Mouse (Mus musculus): ENCODE measurements around the gene G3bp2.
A peak's percentile ranks its signal among the peaks of the same experiment; 100 is the strongest.

The G3bp2 gene

DNA sequence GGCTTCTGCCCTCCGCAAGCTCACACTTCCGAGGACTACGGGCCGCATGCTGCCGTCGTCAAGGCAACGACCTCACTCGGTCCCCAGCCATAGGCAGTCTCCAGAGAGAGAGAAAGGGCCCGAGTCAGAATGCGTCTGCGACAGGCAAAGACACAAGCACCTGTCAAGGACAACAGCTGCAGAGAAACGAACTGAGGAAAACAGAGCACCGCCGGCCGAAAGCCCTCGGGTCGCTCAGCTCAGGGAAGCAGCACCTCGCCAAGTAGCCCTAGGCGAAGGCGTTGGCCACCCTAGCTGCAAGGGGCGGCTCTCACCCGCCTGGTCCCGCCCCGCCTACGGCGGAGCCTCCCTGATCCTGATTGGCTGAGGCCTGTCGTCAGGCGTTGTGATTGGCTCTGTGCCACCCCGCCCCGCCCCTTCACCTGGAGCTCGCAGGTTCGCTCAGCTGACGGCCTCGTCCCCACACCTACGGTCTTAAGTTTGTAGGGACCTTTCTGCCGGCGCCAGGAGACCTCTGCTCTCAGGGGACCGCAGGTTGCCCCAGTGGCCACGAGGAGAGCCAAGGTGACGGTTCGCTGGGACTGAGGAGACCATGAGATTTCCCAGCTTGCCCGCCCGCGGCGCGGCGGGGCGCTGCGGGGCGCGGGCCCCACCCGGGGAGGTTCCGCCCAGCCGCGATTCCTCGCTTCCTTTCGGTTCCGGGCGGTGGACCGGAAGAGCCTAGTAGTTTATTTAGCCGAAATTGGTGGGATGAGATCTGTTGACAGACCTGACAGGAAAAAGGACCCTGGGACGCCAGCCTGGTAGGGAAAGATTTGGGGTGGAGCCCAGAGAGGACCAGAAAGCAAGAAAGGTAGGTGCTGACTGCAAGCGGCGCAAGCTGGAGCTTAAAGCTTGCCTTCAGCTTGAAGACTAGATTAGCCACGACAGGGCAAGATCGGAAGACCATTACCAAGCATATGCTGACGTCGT is 40.9 kb downstream of the G3bp2 start:
- peak; percentile 44 for DNase-seq (ENCODE audit: extremely low spot score, low read depth, low spot score)

DNA sequence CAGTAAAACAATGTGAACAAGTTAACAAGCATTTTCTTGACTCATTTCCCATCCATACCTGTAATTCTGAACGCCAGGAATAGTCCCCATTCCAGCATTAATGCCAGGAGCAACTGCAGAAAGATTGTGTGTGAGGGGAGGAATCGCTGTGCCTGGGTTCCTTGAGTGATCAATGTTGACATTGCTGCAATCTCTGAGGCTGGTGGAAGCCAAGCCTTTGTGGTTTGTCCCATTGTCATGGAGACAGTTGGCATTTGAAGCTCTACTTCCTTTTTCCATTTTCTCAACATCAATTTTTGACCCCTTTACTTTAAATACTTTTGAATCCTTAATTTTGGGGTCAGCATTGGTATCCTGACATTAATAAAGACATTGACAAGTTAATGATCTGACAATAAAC is 63.6 kb downstream of the G3bp2 start:
- no peak for DNase-seq (ENCODE audit: extremely low spot score, low read depth, low spot score)

DNA sequence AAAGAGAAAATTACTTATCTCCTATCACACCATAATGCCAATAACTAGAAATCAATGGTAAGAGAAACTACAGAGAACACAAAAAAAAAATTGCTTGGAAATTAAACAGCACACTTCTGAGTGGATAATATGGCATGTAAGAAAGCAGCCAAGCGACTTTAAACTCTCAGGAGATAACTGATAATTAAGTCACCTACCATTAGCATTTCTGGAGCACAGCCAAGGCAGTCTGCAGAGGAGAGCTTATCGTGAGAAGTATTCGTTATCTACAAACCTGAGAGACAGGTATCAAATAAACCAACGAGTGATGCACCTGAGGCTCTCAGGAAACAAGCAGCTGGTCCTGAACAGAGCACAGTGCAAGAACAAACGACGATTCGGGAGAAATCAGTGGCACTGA is 71.8 kb downstream of the G3bp2 start:
- no peak for DNase-seq (ENCODE audit: extremely low spot score, low read depth, low spot score)

DNA sequence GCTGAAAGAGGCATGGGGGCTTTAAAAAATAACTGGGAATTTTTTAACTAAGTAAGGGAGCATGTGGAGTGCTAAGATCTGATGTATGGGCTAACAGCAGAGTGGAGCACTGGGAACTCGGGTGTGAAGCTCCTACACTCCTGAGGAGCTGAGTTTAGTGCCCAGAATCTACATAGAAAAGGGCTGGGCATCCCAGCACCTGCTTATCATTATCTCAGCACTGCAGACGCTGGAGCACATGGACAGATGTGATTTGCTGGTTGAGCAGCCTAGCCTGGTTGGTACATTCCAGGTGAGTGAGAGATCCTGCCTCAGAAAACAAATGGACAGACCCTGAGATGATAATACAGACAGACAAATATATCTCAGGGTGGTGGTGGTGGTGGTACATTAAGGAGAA is 73.7 kb downstream of the G3bp2 start:
- no peak for DNase-seq (ENCODE audit: extremely low spot score, low read depth, low spot score)

DNA sequence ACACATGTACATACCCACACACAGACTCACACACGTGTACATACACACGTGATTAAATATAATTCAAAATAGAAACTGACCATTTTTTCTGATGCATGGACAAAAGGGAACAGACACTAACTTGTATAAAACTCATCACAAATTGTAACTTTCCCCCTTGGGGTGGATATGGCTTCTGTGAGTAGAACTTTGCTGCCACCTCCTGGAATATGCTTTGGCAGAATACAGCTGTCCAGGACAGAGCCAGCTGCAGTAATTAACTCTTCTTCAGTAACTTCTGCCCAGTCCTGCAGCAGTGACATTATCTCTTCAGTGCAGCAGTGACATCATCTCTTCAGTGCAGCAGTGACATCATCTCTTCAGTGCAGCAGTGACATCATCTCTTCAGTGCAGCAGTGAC is 80.5 kb downstream of the G3bp2 start:
- DNase-seq (ENCODE audit: extremely low spot score, low read depth, low spot score): no peak
